Mouse (Mus musculus) adrenal gland, adult (tissue): ENCODE results near the gene C1qtnf6.

Source experiments
- DNase-seq, 2 experiments: peaks; one replicate each; pipeline ENCODE4 v3.0.0; 2022 to 2023; ENCODE audit warnings: low spot score in 1 of 2; ENCODE audit not compliant: inconsistent age in 2 of 2

C1qtnf6 gene

DNA sequence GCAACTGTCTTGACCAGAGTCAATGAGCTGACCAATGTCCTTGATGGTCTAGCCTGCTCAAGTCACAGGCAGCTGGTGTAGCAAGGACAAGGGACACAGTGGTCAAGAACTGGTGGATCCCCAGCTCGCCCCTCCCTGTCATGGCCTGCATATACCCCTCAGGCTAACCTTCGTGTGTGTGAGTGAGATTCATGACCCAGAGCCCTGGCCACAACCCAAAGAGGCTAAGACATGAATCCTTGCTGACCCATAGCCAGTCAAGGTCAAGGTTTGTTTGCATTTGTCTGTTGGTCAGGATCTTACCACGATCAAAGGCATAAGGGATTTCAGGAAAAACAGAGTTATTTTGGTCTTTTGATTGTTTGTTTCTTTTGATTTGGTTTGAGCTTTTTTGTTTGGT lies 48.7 kb downstream of the C1qtnf6 start:
- DNase-seq = peak; percentile 57 to 79

DNA sequence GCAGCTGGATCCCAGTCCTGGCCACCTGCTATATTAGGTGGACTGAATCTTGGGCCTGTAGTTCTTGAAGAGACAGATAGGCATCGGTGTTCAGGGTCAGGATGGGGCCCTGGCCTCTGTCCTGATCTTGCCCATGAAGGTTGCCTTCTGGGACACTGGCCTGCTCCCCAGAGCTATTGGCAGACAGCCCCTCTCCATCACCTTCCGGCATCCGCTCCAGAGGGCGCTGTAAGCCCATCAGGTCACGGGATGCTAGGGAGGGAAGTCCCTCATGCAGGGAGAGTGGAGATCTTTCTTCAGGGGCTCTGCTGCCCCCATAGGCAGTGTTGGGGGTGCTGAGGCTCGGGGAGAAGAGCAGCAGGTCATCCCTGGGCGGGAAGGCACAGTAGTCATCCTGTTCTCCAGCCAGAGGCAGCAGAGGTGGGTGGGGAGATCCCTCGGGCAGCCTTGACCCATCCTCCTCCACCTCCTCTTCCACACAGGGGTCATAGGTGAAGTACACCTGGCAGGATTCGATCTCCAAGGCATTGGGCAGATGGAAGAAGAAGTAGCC lies 49.7 kb downstream of the C1qtnf6 start:
- no peak for DNase-seq

DNA sequence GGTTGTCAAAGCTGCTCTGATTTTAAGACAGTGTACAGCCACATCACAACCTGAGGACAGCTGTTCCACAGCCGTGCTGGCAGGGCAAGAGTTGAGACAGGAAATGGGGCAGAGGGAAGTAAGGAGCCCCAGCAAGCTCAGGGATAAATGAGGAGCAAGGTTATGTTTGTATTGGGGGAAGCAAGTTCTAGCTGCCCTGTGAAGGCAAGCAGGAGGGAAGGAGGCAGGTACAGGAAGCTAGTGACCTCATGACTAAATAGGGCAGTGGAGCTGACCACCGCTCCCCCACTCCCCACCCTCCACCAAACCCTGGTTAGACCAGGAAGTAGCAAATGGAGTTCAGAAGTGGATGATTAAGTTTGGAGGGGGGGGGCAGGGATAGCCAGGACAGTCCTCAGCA lies 50.2 kb downstream of the C1qtnf6 start:
- DNase-seq = no peak

DNA sequence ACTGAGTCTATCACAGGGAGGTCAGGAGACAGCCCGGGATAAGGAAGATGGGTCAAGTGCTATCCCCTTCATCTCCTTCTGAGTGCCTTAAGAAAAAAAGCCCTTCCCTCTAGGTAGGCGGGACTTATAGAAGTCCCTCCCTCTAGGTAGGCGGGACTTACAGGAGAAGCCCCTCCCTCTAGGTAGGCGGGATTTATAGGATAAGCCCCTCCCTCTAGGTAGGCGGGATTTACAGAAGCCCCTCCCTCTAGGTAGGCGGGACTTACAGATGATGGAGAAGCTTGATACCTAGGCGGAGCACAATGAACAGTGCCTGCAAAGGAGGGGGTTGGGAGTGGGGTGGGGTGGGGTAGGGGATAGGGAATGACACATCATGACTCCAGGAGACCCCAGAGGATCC lies 51.1 kb downstream of the C1qtnf6 start:
- no peak for DNase-seq

DNA sequence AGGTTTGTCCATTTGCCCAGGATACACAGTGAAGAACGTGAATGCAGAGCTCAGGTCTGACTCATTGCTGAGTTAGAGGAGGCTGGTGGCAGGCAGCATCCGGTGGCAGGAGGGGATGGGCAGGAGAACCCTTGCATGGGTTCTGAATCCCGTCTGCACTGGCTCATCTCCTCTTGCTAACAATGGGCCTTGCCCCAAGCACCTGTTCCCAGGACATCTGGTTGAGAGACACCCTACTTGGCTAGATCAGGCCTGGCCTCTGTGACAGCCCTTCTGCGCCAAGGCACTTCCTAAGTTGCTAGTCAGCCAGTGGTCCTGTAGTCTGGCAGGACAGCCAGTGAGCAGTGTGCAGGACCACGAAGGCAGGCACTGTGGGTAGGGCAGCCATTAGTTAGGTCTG lies 51.7 kb downstream of the C1qtnf6 start:
- DNase-seq = no peak

DNA sequence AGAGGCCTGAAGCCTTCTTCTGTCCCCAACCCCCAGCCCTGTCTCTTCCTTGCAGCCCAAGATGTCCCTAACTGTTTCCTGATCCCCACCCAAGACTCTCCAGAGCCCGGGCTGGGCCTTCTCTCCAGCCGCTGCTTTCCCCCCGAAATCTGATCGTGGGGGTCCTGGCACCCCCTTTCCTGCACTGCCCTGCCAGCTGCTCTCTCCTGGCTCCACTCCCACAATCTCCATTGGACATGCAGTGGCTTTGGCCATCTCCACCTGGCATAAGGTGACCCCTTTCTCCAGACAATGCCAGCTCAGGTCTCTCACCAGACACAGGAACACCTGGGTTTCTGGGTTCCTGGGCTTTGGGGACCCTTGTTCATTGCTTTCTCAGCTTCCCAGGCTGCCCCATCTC lies 53.1 kb downstream of the C1qtnf6 start:
- no peak for DNase-seq

DNA sequence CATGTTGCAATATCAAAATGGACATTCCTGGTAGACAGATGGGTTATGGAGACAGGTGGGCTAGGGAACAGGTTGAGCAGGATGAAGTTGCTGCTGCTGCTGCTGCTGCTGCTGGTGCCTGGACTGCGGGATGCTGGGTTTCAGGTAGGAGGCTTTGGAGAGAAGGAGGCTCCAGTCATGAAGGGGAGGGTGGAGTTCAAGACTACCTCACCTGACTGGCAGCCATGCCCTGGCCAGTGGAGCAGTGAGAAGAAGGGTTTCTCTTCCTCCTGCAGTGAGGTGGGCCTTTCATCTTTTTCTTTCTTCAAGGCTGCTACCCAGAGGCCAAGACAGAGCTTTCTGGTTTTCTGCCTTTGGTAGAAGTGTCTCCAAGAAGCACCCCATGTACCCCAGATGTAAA lies 54.3 kb downstream of the C1qtnf6 start:
- DNase-seq = no peak

DNA sequence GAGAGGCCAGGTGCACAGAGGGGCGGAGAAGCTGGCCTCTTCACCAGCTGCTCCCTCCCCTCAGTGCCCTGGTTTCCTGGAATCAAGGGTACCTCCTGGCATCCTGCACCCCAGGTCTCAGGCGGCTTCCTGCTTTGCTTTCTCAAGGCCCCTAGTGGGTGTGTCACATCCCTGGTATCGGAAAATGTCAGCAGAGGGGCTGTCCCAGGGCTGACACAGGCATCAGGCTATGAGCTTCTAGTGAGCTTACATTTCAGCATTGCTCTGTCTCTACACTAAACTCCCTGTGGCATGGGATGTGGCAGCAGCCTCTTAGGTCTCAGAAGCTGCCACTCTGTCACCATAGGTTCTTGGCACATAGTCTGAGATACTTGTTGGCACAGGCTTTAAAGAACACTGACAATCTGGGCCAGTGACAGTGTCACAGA lies 55.6 kb downstream of the C1qtnf6 start:
- peak; percentile 40 to 84 for DNase-seq

DNA sequence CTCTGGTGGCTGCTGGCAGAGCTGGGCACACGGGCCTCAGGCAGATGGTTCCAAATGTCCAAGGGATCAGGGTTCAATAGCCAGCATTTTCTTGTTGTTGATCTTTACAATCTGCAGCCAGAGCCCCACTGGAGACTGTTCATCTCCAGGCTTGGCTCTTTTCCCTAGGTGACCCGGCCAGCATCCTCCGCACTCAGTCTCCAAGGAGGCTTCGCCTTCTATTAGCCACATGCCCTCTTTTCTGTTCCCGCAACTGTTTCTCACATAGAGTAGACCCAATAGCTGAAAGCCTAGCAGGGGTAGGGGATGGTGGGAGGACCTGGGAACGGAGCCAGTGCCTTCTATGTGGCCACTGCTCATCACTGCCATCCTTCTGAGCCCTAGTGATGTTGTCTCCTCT lies 57.8 kb downstream of the C1qtnf6 start:
- no peak for DNase-seq
